Mouse (Mus musculus) embryonic facial prominence, embryonic 14.5 days (tissue): ENCODE results near the gene Dclk2. TPM values are rescaled to one million over a fixed set of nuclear protein-coding genes. Genes with fewer than 3 reads are reported as not detected.

Experiments used
- ATAC-seq: fragments of 200-750 bp; cut with Nextera tagmentation; 2 replicates; pipeline ENCODE4 v1.8.0; 2017; ENCODE audit warnings: low read depth, moderate number of reproducible peaks, moderate TSS enrichment
- DNase-seq: peaks from one replicate; pipeline ENCODE4 v3.0.0-alpha.2; 2015; ENCODE audit warnings: low spot score
- H3K27ac ChIP-seq: fragments of 300-500 bp; sonication (generic); replicated peaks from 2 replicates; pipeline ENCODE4 v1.5.1; 2014; ENCODE audit warnings: low read depth, mild to moderate bottlenecking, low read length, moderate library complexity
- H3K27me3 ChIP-seq: fragments of 300-500 bp; sonication (generic); replicated peaks from 2 replicates; pipeline ENCODE4 v1.6.1; 2014; ENCODE audit warnings: low read length; ENCODE audit not compliant: control insufficient read depth, insufficient read depth
- H3K36me3 ChIP-seq: fragments of 300-500 bp; sonication (generic); 2 replicates; pipeline ENCODE4 v1.6.1; 2014; ENCODE audit warnings: low read length, mixed read lengths; ENCODE audit not compliant: control insufficient read depth, insufficient read depth
- H3K4me1 ChIP-seq: fragments of 300-500 bp; sonication (generic); 2 replicates; pipeline ENCODE4 v1.6.1; 2014; ENCODE audit warnings: antibody characterized with exemption, low read length; ENCODE audit not compliant: control insufficient read depth, insufficient read depth
- H3K4me2 ChIP-seq: fragments of 300-500 bp; sonication (generic); 2 replicates; pipeline ENCODE4 v1.6.1; 2014; ENCODE audit warnings: low read depth, mild to moderate bottlenecking, low read length, moderate library complexity, mixed read lengths
- H3K4me3 ChIP-seq: fragments of 300-500 bp; sonication (generic); 2 replicates; pipeline ENCODE4 v1.5.1; 2014; ENCODE audit warnings: low read depth, mild to moderate bottlenecking, low read length
- H3K9ac ChIP-seq: fragments of 300-500 bp; sonication (generic); 2 replicates; pipeline ENCODE4 v1.6.1; 2014; ENCODE audit warnings: low read depth, mild to moderate bottlenecking, low read length, moderate library complexity, mixed read lengths
- H3K9me3 ChIP-seq: fragments of 300-500 bp; sonication (generic); 2 replicates; pipeline ENCODE4 v1.6.1; 2016; ENCODE audit warnings: low read length; ENCODE audit not compliant: control insufficient read depth
- WGBS: fragments of 180-500 bp; shearing (Covaris S2); extraction: QIAGEN DNeasy Blood & Tissue Kit; methylation state at CpG from one replicate; pipeline ENCODE4 v1.1.7; 2014; 5-methylcytosine and 5-hydroxymethylcytosine counted together
- polyA plus RNA-seq: library from polyadenylated mRNA; unstranded; fragments of >200 nt; fragmentation: Nextera tagmentation; extraction: Ambion mirVana; gene quantifications from 2 replicates; pipeline ENCODE4 v1.2.1, GENCODE M21; 2014

Gene Dclk2
- polyA plus RNA-seq, 1 experiment from 2014 or later: 9.9 TPM

GRCm38 (mm10) chr3:86915291-86915690, 5.4 kb downstream of the Dclk2 start:
- Histone ChIP-seq H3K36me3 (no peaks in the 10 kb centered on the region), H3K9ac (no peak overlapping the region), H3K4me3 (no peak overlapping the region), H3K27me3 (peaks cover 14% of the 10 kb centered on the region), H3K27ac (no peak overlapping the region), H3K4me1 (peaks cover 3% of the 10 kb centered on the region; the same call in 1 of the 2 replicates), H3K9me3 (no peaks in the 10 kb centered on the region), H3K4me2 (no peak overlapping the region)
- no peak for DNase-seq
- no peak for ATAC-seq
- 63% methylated on average over 13 of the region's 13 CpGs for WGBS

GRCm38 (mm10) chr3:86914316-86914715, 6.3 kb downstream of the Dclk2 start:
- ATAC-seq: no peak
- Histone ChIP-seq H3K4me3 (no peak overlapping the region), H3K36me3 (no peaks in the 10 kb centered on the region), H3K4me1 (peaks cover 3% of the 10 kb centered on the region; the same call in 1 of the 2 replicates), H3K4me2 (no peak overlapping the region), H3K9ac (no peak overlapping the region), H3K27me3 (peaks cover 4% of the 10 kb centered on the region), H3K9me3 (no peaks in the 10 kb centered on the region), H3K27ac (no peak overlapping the region)
- DNase-seq: no peak
- WGBS: 72% methylated on average over 3 of the region's 3 CpGs

GRCm38 (mm10) chr3:86898366-86898765, 22.3 kb downstream of the Dclk2 start:
- 0 out of 2 replicates have a peak, but pooled peaks cover 4% of the 10 kb centered on the region for H3K36me3 ChIP-seq
- no peak overlapping the region for H3K4me2 ChIP-seq
- H3K27ac ChIP-seq: peak overlapping the region; percentile 49
- H3K27me3 ChIP-seq: no peaks in the 10 kb centered on the region
- 0 out of 2 replicates have a peak, but pooled peaks cover 3% of the 10 kb centered on the region for H3K9me3 ChIP-seq
- no peak overlapping the region for H3K4me3 ChIP-seq
- 68% methylated on average over 5 of the region's 5 CpGs for WGBS
- no peak overlapping the region for H3K9ac ChIP-seq
- DNase-seq: no peak
- no peak for ATAC-seq
- peaks cover 12% of the 10 kb centered on the region for H3K4me1 ChIP-seq

GRCm38 (mm10) chr3:86897551-86897950, 23.1 kb downstream of the Dclk2 start:
- H3K27me3 ChIP-seq: no peaks in the 10 kb centered on the region
- peaks cover 12% of the 10 kb centered on the region for H3K4me1 ChIP-seq
- H3K36me3 ChIP-seq: 0 out of 2 replicates have a peak, but pooled peaks cover 4% of the 10 kb centered on the region
- 0 out of 2 replicates have a peak, but pooled peaks cover 3% of the 10 kb centered on the region for H3K9me3 ChIP-seq
- peak overlapping the region; percentile 6; the same call in 1 of the 2 replicates for H3K4me2 ChIP-seq
- no peak overlapping the region for H3K4me3 ChIP-seq
- DNase-seq (peak; percentile 83), ATAC-seq (peak; percentile 33; the same call in 1 of the 2 replicates)
- peak overlapping the region; percentile 87 for H3K27ac ChIP-seq
- 21% methylated on average over 8 of the region's 8 CpGs for WGBS
- H3K9ac ChIP-seq: no peak overlapping the region

- Histone ChIP-seq H3K4me3 (no peak overlapping the region), H3K27ac (peak overlapping the region; percentile 87)
Observed at GRCm38 (mm10) chr3:86897066-86897465, 23.6 kb downstream of the Dclk2 start.

GRCm38 (mm10) chr3:86894491-86894890, 26.2 kb downstream of the Dclk2 start:
- Histone ChIP-seq H3K9me3 (0 out of 2 replicates have a peak, but pooled peaks cover 3% of the 10 kb centered on the region), H3K36me3 (no peaks in the 10 kb centered on the region), H3K9ac (no peak overlapping the region), H3K4me1 (peaks cover 12% of the 10 kb centered on the region), H3K27ac (no peak overlapping the region), H3K4me3 (no peak overlapping the region), H3K27me3 (no peaks in the 10 kb centered on the region), H3K4me2 (no peak overlapping the region)
- 86% methylated on average over 2 of the region's 2 CpGs for WGBS
- DNase-seq (no peak), ATAC-seq (no peak)

More at GRCm38 (mm10) chr3:86897066-86897465, 23.6 kb downstream of the Dclk2 start:
- Histone ChIP-seq H3K27me3 (no peaks in the 10 kb centered on the region), H3K36me3 (0 out of 2 replicates have a peak, but pooled peaks cover 4% of the 10 kb centered on the region), H3K9me3 (0 out of 2 replicates have a peak, but pooled peaks cover 3% of the 10 kb centered on the region), H3K4me2 (peak overlapping the region; percentile 6; the same call in 1 of the 2 replicates), H3K4me1 (peaks cover 12% of the 10 kb centered on the region), H3K9ac (no peak overlapping the region)
- DNase-seq: peak; percentile 59
- ATAC-seq: peak; percentile 55; the same call in 1 of the 2 replicates
- 63% methylated on average over 9 of the region's 9 CpGs for WGBS

GRCm38 (mm10) chr3:86887512-86887911, 33.1 kb downstream of the Dclk2 start:
- DNase-seq (no peak), ATAC-seq (0 out of 2 replicates have a peak, but pooled peaks have one; percentile 33)
- no peaks in the 10 kb centered on the region for H3K36me3 ChIP-seq
- H3K9ac ChIP-seq: no peak overlapping the region
- H3K27ac ChIP-seq: no peak overlapping the region
- H3K4me2 ChIP-seq: no peak overlapping the region
- H3K9me3 ChIP-seq: peaks cover 3% of the 10 kb centered on the region; the same call in 1 of the 2 replicates
- no peak overlapping the region for H3K4me3 ChIP-seq
- no peaks in the 10 kb centered on the region for H3K27me3 ChIP-seq
- H3K4me1 ChIP-seq: peaks cover 6% of the 10 kb centered on the region; the same call in 1 of the 2 replicates

GRCm38 (mm10) chr3:86885180-86885579, 35.5 kb downstream of the Dclk2 start:
- Histone ChIP-seq H3K9me3 (peaks cover 3% of the 10 kb centered on the region; the same call in 1 of the 2 replicates), H3K9ac (no peak overlapping the region), H3K4me3 (no peak overlapping the region), H3K4me2 (no peak overlapping the region), H3K4me1 (peaks cover 6% of the 10 kb centered on the region; the same call in 1 of the 2 replicates), H3K27me3 (no peaks in the 10 kb centered on the region), H3K27ac (no peak overlapping the region), H3K36me3 (no peaks in the 10 kb centered on the region)
- no peak for ATAC-seq
- DNase-seq: no peak
- 97% methylated on average over 5 of the region's 5 CpGs for WGBS

- Histone ChIP-seq H3K9ac (no peak overlapping the region), H3K4me2 (no peak overlapping the region), H3K9me3 (peaks cover 3% of the 10 kb centered on the region; the same call in 1 of the 2 replicates), H3K27me3 (no peaks in the 10 kb centered on the region), H3K4me3 (no peak overlapping the region), H3K4me1 (0 out of 2 replicates have a peak, but pooled peaks cover 6% of the 10 kb centered on the region), H3K27ac (no peak overlapping the region), H3K36me3 (no peaks in the 10 kb centered on the region)
- ATAC-seq (no peak), DNase-seq (no peak)
- 91% methylated on average over 2 of the region's 2 CpGs for WGBS
Observed at GRCm38 (mm10) chr3:86884481-86884880, 36.2 kb downstream of the Dclk2 start.
